Mouse (Mus musculus): Measurements from ENCODE around the gene Med12l.
"Not testable (repeated sequence)": the region's sequence is repeated elsewhere in the genome, so short reads cannot be mapped to it uniquely, and the experiment has no call there.

Gene Med12l

DNA sequence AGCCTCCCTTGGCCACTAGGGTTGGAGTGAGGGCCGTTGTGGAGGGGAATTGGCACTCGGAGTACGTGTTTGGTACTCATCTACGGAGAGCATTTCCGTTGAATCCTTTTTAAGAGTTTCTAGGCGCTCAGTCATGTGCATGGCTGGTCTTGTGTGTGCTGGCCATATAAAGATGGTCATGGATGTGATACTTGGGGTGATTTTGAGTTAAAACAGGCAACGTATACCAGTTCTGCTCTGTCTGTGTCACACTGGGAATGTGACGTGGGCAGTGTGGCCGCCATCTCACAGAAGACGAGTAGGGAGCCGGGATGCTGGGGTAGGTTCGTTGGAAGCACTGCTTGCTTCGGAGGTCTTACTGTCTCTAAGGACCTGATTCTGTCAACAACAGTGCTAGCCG lies 17.3 kb downstream of the Med12l start:
- no peak for DNase-seq (ENCODE audit: low spot score)

DNA sequence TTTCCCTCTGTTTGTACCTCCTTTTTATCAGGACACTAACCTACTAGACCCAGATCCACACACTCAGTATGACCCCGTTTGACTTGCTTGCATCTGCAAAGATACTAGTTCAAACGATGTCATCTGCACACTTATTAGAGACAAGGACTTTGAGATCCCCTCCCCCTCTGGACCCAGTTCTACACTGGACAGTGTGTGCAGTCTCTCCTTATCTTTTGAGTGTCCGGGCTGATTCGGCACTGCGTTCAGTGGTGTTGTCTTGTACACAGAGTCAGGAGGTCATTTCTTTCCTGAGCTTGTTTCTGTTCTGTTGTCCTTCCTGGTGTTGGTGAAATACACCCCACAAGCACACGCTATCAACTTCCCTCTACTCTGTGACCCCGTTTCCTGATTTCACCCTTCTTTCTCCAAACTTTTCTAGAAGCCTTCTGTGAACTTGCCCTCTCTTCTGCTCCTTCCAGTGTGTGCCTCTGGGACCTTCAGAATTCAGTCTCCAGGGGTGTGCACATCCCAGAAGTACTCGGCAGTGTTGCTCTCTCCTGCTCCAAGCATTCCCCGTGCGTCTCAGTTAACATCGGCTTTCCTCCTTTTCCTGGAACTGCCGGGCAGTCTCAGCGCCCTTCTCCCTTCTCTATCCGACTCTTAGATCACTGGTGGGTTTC lies 19.0 kb downstream of the Med12l start:
- no peak for DNase-seq (ENCODE audit: low spot score)

DNA sequence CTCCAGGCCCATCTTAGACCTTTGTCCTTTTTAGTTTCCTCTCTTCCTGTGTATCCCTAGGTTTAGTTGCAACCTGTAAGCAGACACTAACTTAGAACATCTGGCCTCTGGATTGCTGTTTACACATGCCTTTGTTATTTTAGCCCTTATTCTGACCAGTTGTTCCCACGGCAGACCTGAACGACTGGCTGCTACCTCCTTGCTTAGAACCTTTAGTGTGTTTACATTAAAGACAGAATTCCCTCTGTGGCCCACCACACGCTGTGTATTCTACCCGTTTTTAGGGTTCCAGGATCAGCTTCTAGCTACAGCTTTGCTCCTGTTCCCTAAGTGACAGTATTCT lies 19.5 kb downstream of the Med12l start:
- DNase-seq (ENCODE audit: low spot score), result no peak

DNA sequence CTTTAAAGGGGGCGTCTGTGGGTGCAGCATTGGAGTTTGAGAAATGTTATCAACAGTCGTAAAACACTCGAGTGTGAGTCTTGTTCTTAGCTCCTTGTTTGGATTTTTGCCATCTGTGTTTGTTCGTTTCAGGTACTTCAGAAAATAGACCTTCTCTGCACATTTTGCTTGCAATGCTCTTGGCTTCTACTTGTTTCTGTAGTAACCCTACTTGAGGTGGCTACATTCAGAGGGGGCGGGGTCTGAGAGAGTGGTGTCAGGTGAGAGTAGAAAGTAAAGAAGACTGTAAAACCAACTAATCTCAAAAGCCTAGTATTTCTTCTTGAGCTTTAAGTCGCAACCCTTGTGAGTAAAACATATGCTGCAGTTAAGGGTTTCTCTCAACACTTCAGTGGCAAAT lies 23.1 kb downstream of the Med12l start:
- DNase-seq (ENCODE audit: low spot score), result no peak

DNA sequence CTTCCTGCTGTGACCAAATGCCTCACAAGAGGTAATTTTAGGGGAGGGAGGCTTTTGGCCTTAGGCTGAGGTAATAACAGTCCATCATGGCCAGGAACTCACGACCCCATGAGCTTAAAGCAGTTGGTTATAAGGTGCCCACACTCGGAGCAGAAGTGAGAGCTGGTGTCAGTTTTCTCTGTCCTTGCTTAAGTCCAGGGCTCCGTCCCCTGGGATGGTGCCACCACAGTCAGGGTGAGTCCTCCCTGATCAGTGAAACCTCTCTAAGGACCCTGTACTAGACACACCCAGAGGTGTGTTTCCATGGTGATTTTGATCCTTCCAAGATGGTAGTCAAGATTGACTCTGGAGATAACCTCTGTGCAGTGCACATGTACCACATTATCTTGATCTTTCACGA lies 25.4 kb downstream of the Med12l start:
- DNase-seq (ENCODE audit: low spot score), result no peak

DNA sequence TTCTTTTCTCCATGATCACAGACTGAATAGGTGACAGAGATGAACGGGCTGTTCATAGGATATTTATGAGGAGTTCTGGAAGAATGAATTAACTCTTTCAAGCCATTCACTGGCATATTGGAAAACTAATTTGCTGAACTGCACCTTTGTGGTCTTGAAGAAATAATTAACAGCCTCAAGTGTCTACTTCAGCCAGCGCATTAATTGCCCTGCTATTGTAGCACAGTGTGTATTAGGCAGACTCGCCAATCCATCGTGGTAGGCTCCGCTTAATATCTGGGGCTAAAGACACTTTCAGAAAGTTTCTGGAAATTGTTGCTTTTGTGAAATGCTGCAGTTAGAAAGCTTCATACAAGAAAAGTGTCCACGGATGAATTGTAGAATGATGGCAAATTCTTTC lies 35.9 kb downstream of the Med12l start:
- DNase-seq (ENCODE audit: low spot score), result no peak

DNA sequence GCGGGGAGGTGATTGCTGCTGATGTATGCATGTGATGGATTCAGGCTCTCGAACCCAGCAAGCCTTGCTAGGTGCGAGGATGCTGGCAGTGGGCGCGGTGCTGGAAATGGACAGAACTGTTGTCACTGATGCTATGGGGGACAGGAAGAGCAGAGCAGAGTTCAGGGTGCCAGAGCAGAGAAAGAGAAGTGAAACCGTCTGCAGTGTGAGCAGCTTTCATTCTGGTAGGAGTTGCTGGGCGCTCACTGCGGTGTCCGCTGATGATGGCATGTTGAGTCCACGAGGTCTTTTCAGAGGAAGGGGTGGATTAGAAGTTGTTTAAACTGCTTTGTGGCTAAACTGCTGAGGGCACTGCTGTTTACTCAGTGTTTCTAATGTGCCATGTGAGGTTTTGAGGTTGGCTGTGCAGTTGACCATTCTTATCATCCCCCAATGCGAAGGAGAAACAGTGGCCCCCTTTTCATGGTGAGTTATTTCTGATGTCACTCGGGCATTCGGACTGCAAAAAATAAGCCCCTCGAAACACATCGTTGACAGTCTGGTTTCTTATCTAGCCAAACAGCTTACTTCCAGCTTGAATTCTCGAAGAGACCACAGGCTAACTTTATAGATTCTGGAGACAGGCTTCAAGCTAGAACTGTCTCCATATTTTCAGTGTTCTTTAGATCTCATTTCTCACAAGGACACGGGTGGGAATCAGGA lies 49.4 kb downstream of the Med12l start:
- no peak for DNase-seq (ENCODE audit: low spot score)

DNA sequence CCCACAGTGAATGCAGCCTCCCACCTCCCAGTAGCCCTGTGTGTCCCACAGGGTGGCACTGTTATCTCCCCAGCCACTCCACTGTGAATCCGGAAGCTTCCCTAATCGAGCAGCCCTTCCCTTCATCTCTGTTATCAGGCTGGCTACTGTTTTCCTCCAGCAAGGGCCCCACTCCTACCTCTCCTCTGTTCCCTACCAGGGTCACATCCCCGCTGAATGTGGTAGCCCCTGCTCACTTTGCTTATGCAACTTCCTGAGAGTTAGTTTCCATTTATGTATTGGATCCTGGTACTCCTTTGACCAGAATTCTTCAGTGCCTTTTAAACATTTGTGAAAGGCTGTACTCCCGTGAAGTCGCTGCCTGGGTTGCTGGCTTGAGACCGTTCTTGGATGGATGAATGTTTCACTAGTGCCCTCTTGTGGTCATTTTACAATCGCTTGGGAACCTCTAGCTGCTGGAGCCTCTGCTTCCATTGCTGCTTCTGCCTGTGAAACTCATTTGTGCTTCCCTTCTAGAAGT lies 53.5 kb downstream of the Med12l start:
- peak; percentile 82 for DNase-seq (ENCODE audit: low spot score)

DNA sequence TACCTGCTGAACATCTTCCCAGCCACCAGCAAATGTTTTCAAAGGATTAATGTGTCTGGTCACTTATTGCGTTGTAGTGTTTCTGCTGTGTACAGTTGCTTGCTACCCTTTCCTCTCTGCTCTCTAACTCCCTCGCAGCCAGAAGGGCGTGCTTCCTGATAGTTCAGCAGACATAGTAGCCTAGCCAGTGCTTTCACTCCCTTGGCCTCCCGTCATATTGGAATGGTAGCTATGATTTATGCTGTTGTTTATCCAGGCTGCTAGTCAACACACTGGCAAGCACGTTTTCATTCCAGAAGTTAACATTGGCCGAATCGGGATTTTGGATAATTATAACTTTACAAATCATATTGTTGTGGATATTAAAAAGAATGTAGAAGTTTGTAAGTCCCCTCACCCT lies 54.5 kb downstream of the Med12l start:
- no peak for DNase-seq (ENCODE audit: low spot score)

DNA sequence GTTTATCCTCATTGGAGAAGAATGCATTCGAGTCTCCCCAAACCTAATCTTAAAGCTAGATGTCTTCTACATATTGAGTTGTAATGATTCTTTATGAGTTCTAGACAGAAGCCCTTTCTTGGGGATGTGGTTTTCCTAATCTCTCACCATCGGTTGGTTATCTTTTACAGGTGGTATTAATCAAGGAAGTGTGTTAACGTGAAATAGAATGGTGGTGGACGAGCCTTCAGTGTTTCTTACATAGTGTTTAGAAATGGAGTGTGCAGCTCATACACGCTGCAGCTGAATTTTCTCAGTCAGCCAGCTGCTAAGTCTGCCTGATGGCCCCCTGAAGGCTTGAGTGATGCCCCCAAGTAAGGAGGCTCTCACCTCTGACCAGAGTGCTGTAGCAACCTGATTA lies 56.5 kb downstream of the Med12l start:
- no peak for DNase-seq (ENCODE audit: low spot score)

DNA sequence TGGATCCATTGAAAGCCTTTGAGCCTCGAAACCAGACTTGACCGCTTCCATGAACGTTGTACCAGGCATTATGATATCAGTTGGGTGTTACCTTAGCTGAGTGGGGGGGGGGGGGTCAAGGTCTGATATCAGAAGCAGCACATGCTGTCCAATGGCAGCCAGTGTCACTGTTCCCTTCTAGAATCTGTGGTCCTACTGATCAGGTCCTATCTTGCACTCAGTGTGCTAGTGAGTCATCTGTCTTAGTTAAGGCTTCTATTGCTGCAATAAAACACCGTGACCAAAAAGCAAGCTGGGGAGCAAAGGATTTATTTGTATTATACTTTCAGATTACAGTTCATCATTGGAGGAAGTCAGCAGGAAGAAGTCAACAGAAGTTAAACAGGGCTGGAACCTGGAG lies 57.8 kb downstream of the Med12l start:
- DNase-seq (ENCODE audit: low spot score), result no peak

DNA sequence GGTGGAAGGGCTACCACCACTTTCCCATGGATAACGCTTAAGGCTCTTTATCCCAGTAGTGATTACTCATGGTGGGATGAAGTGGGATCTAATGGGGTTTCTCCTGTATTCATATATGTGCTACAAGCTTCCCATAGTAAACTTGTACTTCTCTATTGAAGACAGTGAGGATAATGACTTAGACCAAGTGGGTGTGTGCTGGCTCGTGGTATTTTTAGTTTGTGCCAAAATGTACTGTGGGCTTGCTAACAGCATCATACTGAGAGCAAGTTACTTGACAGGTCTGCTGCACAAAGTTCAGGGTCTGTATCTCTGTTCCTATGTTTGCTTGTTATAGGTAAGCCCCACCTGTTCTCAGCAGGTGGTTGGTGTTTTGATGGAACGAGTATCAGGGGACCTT lies 60.3 kb downstream of the Med12l start:
- DNase-seq (ENCODE audit: low spot score), result no peak

DNA sequence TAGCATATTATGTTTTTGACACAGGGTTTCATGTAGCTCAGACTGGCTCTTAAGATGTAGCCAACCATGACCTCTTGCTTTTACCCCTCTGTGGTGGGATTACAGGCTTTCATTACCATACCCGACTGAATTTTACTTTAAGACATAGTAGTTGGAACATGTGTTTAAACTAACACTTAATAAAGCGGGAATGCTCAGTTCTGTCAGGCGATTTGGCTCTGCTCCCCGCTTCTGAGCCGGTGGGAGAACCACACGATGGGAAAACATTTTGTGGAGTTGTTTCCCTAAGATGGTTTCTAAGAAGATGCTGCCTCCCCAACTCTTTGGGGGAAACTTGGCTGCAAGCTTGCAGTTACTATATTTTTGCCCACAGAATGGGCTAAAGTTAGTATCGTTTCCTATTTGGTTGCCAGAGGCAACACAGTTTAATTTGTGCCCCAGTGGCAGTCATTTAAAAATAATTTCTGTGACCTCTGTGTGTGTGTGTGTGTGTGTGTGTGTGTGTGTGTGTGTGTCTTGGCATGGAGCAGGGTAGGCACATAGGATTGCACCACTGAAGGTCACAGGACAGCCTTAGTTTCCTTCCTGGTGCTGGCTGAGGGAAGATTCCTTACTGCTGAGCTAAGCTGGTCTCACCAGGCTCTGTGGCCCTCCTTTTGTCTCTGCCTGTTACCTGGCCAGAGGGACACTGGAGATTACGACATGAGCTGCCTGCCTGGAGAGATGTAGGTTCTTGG lies 61.1 kb downstream of the Med12l start:
- DNase-seq (ENCODE audit: low spot score), result no peak

DNA sequence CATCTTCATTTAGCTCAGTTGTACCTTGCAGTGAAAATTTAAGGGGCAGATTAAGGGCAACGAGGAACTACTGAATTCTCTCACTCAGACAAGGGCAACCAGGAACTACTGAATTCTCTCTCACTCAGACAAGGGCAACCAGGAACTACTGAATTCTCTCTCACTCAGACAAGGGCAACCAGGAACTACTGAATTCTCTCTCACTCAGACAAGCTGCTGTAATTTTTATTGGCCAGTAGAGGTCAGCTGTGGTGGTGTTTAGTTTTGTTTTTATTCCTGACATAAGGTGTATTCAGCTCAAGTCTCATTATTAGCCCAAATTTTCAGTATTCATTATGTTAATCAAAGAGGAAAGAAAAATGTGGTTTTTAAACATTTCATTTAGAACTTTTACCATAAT lies 63.4 kb downstream of the Med12l start:
- not testable (repeated sequence) for DNase-seq (ENCODE audit: low spot score)

DNA sequence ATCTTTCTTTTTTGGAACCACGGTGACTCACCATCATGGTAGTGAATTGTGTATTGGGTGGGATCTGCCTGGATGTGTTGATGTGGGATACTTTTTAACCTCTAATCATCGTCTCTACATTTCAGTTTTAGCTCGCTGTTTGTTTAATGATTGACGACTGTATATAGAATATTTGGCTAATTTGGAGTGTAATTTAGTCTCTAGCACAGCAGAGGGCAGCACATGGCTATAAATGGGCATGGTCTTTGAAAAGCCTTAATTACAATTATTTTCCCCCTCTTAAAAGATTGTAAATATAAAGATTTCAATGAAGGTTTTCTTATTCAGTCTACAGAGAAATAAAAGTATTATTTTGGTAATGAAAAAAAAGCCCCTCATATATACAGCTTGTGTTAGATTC lies 71.7 kb downstream of the Med12l start:
- DNase-seq (ENCODE audit: low spot score), result no peak

DNA sequence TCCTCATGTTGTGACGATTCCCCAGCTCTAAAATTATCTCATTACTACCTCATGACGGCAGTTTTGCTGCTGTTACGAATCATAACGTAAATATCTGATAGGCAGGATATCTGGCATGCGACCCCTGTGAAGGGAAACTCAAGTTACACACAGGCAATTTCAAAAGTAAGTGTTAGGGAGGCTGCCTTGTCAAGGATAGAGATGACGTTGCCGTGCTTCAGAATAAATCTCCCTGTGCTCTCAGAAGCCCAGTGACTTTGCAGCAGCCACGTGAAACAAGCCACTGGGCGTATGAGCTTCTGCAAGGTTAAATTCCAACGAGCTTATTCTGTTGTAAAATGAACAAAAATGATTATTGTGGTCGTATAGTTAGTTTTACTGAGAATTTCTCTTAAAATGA lies 73.0 kb downstream of the Med12l start:
- DNase-seq (ENCODE audit: low spot score), result no peak

DNA sequence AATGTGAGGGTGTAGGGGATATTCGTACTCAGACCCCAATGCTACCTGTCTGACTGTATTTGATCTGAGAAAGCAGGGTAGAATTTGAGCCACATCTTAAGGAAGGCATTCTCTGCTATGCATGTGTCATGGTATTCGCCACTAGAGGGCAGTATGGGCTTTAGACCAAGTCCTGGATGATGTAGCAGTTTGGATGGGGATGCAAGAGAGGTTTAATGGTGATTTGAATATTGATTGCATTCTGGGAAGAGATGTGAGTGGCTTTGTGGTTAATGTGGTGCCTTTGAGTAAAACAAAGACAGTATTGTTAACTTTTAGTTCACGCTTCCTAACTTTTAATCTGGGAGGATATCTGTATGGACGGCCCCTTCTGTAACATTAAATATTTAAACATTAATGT lies 73.7 kb downstream of the Med12l start:
- peak; percentile 64 for DNase-seq (ENCODE audit: low spot score)

DNA sequence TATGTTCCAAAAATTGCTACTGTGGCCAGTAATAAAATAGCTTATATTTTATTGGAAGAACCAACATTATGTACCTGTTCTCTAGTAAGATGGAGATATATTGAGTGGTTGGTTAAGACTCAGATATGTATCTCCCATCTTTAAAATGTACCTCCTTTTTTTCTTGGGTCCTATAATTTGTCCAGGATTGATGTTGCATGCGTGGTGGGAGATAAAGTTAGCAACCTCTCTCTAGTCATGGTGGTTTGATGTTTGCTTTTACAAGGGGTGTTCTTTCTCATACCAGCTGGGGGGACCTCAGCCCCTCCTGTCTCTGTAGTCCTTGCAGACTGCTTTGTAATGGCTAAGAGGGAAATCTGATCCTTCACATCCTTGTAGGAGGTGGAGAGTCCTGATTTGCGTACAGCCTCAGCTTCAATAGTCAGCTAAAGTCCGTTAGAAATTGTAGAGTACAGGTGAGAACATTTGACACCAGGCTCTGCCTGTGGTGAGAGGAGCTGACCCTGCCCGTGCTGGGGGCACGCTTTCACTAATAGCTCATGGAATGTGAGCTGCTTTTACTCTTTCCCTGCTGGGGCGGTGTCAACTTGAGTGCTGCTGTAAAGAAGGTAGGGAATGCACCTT lies 74.8 kb downstream of the Med12l start:
- no peak for DNase-seq (ENCODE audit: low spot score)

DNA sequence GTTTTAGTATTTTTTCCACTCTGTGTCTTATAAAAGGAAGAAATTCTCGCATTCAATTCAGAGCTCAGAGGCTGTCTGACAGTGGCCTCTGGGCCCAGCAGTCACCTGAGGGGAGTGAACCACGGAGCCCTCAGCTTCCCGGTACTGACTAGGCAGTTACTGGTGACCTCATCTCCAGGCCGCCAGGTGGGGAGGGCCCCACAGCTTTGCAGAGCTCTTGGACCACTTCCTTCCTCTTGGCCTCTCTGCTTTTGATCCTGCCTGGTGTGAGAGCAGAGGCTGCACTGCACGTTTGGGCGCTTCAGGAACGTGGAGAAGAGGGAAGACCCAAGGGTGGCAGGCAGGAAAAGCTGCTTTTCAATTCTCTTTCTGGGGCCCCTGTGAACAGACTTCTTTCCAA lies 75.3 kb downstream of the Med12l start:
- DNase-seq (ENCODE audit: low spot score), result no peak

DNA sequence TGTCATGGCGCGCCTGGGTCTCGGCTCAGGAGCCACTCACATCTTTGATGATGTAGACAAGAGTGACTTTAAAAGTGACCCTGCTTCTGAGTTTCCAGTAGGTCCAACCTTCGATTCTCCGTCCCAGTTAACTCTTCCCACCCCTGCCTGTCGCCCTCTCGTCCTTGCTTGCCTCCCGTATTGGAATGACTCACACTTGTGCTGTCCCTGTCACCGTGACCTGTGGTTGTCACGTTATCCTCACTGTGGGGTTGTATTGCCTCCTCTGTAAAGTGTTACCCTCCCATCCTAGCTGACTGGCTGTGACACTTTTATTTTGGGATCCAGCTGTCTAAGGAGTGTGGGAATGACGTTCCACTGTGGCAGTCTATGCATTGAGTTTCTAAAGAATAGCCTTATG lies 87.1 kb downstream of the Med12l start:
- DNase-seq (ENCODE audit: low spot score), result no peak

DNA sequence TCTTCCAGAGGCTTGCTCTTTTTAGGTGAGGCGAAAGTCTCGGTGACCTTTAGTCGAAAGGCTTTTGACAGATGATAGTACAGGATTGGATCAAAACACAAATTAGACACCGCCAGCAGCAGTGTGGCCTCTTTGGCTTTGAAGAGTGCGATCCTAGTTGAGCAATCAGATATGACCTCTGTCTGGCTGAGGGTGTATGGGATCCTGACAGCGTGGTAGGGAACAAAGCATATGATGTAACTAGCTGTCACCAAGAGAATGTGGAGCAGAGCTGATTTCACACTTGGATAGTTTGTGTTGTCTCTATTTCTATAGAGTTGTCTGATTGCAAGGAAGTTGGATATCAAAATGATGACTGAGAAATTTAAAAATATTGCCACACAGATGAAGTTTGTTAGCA lies 91.8 kb downstream of the Med12l start:
- DNase-seq (ENCODE audit: low spot score), result no peak

DNA sequence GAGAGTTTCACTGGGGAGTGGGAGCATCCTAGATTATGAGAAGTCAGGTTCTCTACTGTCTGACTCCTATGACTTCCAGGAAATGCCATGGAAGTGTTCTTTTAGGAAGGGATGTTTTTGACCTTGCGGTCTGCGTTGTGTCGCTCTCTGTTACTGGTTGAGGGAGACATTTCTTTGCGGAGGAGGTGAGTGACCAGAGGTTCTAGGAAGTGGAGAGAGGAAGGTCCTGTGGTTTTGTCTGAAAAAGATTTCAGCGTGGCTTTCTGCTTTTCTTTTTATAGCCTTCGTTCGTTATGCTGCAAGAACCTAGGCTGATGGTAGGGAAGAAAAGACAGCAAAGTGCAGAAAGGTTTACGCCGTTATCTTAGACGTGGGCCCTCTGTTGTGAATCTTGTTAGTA lies 92.9 kb downstream of the Med12l start:
- DNase-seq (ENCODE audit: low spot score), result no peak
